Mouse (Mus musculus) brain, embryonic 18.5 days (tissue): Measurements from ENCODE around the gene Pld2.

Experiments used
- DNase-seq: peaks from one replicate; pipeline ENCODE4 v3.0.0-alpha.2; 2012; ENCODE audit warnings: low read depth, low spot score

Gene Pld2

DNA sequence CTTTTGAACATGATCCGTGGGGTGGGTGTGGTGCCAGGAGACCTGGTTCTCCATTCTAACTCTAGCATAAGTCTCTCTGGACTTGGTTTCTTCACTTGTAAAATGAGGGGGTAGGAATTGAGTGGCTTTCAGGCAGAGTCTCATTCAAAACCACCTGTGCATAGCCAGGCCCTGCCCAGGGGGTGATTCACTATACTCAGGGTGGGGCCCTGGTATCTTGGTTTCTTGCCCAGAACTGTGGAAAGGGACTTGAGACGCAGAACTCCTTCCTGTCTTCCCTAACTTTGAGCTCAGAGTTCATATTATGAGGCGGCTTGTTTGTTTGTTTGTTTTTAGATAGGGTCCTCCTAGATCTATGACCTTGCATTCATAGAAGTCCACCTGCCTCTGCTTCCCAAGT is 37.3 kb downstream of the Pld2 start:
- no peak for DNase-seq

DNA sequence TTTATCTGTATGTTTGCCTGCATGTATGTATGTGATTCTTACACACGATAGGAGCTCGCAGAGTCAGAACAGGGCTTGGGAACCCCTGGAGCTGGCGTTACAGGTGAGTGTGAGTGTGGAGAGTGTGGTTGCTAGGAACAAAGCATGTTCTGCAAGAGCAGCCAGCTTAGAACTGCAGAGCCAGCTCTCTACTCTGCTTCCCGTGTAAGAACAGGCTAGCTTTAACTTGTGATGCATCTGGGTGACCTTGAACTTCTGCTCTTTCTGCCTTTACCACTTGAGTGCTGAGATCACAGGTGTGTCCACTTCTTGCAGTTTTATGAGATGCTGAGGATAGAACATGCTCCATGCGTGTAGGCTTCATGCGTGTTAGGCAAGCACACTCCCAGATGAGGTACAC is 39.1 kb downstream of the Pld2 start:
- DNase-seq: no peak

- DNase-seq: no peak
Measured at GRCm38 (mm10) chr11:70579710-70580357, 40.0 kb downstream of the Pld2 start.

GRCm38 (mm10) chr11:70580358-70580720 is 40.5 kb downstream of the Pld2 start:
- no peak for DNase-seq

DNA sequence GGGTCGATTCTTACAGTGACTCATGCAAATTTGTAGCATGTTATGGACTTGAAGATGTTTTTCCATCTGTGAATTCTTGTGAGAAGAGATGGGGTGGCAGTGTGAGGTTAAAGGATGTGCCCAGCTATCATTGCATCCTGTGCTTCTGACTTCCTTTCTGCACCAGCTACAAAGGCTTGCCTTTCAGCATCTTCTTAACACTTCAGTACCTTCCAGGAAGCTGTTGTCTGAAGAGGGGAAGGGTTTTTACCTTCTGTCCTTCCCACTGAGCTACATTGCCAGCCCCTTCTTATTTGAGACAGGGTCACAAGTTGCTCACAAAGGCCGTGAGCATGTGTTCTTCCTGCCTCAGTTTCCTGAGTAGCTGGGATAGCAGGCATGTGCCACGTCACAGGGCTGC is 41.1 kb downstream of the Pld2 start:
- no peak for DNase-seq

- DNase-seq: no peak
Measured at GRCm38 (mm10) chr11:70582196-70582595, 42.3 kb downstream of the Pld2 start.

- DNase-seq: no peak
Measured at GRCm38 (mm10) chr11:70583022-70583714, 43.3 kb downstream of the Pld2 start.

GRCm38 (mm10) chr11:70583775-70584174 is 43.9 kb downstream of the Pld2 start:
- DNase-seq: no peak

GRCm38 (mm10) chr11:70585457-70585856 is 45.6 kb downstream of the Pld2 start:
- no peak for DNase-seq

DNA sequence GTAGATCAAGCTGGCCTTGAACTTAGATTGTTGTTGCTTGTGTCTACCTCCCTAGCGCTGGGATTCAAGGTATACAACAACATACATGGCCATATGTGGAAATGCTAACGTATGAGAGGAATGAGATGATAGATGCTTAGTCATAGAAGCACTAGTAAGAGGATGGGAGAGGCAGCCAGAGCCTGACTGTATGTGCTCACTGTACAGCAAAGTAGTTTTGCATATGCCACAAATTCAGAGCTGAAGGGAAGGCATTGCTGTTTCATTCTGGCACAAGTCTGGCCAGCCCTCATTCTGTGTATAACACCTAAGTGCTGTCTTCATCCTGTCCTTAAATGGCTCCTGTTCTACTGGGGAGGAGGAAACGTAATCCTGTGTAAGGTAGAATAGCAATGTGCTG is 46.4 kb downstream of the Pld2 start:
- DNase-seq: no peak

DNA sequence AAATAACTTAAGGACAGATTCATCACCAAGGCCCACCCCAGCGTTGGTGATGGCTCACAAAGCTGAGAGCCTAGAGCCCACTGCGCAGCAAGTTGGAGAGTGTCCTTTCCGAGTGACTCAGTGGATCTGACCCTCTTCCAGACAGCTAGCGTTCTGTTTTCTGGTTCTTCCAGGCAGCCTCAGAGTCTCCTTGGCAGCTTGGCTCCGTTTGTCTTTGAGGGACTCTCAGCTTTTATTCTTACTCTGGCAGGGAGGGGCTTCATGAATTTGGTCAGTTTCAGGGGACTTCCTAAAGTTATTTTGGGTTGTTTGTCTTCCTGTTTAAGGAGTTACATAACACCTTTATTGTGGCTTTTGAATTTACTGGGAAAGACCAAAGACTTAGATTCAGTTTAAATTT is 47.1 kb downstream of the Pld2 start:
- DNase-seq: no peak

DNA sequence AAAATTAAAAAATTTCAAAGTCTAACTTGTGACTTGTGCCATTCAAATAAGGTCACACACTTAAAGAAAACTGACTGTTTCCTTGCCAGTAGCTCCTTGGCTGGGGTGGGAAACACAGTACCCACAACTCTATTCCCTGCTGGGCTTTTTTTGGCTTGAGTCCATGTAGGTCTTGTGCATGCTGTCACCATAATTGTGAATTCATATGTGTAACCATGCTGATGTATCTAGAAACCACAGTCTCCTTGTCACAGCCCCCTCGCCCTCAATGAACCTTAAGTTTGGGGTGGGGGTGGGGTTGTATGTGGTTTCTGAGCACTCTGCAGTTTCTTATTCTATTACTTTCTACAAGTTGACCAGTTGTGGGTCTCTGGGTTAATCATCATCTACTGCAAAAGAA is 51.9 kb downstream of the Pld2 start:
- DNase-seq: no peak

- DNase-seq: no peak
Measured at GRCm38 (mm10) chr11:70594253-70594989, 54.6 kb downstream of the Pld2 start.

- no peak for DNase-seq
Measured at GRCm38 (mm10) chr11:70595638-70596037, 55.8 kb downstream of the Pld2 start.

DNA sequence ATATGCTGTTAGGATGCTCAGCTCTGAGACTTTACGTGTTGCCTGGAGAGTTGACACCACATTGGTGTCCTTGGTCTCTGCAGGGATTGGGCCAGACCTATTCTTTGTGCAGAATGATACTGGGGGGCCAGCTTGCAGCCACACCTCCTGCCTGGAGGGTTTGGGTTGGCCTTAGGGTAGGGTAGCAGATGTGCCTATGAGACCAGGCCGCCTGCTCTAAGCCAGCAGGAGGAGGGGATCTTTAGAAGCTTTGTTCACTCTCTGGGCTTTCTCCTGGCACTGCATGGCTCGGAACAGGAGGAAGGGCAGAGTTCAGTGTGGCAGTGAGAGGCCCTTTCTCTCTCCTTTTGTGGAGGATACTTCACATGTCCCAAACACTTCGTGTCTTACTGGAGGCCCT is 56.2 kb downstream of the Pld2 start:
- DNase-seq: no peak

- DNase-seq: no peak
Measured at GRCm38 (mm10) chr11:70597301-70597700, 57.4 kb downstream of the Pld2 start.

- no peak for DNase-seq
Measured at GRCm38 (mm10) chr11:70598451-70598953, 58.6 kb downstream of the Pld2 start.

GRCm38 (mm10) chr11:70605024-70605566 is 65.2 kb downstream of the Pld2 start:
- DNase-seq: peak; percentile 16

DNA sequence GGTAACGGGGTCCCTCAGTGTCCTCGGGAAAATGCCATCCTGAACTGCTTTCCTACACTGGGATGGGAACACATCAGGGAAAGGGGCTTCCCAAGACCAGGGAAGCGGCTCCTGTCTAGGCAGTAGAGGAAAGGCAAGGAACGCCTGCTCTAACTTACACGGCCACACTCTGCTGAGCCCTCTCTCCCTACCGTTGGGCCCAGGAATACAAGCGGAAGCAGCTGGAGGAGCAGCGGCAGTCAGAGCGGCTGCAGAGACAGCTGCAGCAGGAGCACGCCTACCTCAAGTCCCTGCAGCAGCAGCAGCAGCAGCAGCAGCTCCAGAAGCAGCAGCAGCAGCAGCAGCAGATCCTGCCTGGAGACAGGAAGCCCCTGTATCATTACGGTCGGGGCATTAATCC is 66.9 kb downstream of the Pld2 start:
- DNase-seq: no peak

DNA sequence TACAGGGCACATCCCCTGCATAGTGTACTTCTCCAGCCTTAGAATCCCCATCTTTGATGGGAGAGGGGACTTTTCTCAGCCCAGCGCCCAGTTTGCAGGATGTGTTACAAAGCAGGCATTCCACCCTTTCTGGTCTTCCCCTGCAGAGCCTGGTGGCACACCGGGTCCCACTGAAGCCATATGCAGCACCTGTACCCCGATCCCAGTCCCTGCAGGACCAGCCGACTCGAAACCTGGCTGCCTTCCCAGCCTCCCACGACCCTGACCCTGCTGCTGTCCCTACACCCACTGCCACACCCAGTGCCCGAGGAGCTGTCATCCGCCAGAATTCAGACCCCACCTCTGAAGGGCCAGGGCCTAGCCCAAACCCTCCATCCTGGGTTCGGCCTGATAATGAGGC is 67.7 kb downstream of the Pld2 start:
- DNase-seq: no peak
